Mouse (Mus musculus) E14TG2a.4 (cell line): ENCODE measurements around the gene Olfr312.

ENCODE experiments used
- CTCF ChIP-seq: conservative IDR thresholded peaks from 2 replicates; pipeline ENCODE4 v1.5.1; 2014; ENCODE audit warnings: low read length
- NANOG ChIP-seq: IDR thresholded peaks from 2 replicates; pipeline ENCODE4 v1.6.1; 2014; ENCODE audit warnings: borderline replicate concordance, low read length, mixed read lengths
- POU5F1 ChIP-seq: IDR thresholded peaks from 2 replicates; pipeline ENCODE4 v1.6.1; 2014; ENCODE audit warnings: low read length, borderline replicate concordance

DNA sequence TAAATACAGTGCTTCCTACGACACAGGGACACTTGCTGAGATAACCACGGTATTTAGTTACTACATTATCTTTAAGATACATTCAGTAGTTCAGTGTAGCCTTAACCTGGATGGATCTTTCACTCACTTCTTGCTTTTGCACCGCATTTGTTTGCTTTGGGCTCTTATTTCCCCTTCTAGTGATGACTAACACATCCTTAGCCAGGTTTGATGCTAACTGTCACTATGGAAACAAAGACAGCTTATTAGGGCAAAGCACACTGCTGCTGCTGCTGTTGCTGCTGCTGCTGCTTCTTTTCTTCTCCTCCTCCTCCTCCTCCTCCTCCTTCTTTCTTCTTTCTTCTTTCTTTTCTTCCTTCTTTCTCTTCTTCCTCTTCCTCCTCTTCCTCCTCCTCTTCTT is 39.5 kb upstream of the Olfr312 start:
- no peak for TF ChIP-seq CTCF
- no peak for TF ChIP-seq NANOG
- no peak for TF ChIP-seq POU5F1
